Mouse (Mus musculus): ENCODE measurements around the gene Luc7l2.

- TF ChIP-seq CTCF (IDR thresholded peaks at IDR 0.05; ENCODE audit: borderline replicate concordance, insufficient read depth, low read length) (no peak), POLR2A (IDR thresholded peaks at IDR 0.05; ENCODE audit: low read depth, low read length) (no peak)
Measured at GRCm38 (mm10) chr6:38535788-38536187, 15.3 kb upstream of the Luc7l2 start.

Measured in embryonic fibroblast, embryonic 13.5 days (primary cell).